Mouse (Mus musculus): ENCODE measurements around the gene Msi2. TPM values are rescaled to one million over a fixed set of nuclear protein-coding genes. Genes with fewer than 3 reads are reported as not detected.

Msi2 gene
- total RNA-seq (2015; ENCODE audit: low replicate concordance) (6.5 and 10.2 TPM in 2 replicates), total RNA-seq (2017; ENCODE audit: low replicate concordance) (8.6 and 13.9 TPM in 2 replicates)

DNA sequence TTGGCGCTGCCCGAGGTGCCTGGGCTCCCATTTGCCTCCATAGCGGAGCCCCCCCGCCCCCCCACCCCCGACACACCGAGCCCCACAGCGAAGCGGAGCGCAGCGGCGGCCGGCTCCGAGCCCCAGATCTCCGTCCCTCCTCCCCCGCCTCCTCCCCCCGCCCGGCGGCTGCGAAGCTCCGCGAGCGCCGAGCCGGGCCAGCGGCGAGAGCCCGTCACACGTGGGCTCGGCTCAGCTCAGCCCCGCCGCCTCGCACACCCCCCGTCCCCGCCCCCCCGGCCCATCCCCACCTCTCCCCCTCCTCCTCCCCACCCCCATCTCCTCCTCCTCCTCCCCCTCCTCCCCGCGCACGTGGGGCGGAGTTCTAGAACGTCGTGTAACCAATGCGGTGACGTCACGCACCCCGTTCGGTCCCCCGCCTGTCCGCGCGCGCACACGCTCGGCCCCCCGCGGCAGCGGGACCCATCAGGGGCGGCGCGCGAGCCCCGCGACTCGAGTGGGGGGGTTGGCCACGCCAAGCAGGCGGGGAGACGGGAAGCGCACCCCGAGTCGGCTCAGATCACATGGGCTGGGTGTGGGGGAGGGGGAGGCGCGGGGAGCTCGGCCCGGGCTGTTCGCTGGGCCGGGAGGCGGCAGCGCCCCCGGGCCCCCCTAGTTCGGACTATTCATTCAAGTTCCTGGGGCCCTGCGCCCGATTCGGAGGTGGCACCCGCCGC, at the start of gene Msi2:
Gene Msi2 (minus strand): TSS at position 464 of the 716 bp plus-strand sequence.
- ATAC-seq (replicated peaks; ENCODE audit: low FRiP score, poor library complexity, severe bottlenecking): peak; percentile 83

DNA sequence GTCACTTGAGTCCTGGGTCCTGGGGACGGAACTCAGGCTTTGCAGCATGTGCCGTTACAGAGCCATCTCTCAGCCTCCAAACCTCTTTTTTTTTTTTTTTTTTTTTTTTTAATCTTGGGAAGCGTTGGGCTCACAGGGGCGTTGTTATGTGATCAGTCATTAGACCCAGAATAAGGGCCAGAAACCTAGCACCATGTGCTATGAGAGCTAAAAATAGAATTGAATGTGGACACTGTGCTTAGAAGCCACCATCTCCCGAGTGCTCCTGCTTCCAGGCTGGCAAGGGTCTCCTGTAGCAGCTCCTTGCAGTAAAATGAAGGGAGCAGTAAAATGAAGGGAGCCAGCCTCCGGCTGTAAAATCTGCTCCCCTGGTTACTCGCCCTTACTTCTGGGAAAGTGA, 47.3 kb upstream of the Msi2 start:
- ATAC-seq (replicated peaks; ENCODE audit: low FRiP score, poor library complexity, severe bottlenecking): no peak

DNA sequence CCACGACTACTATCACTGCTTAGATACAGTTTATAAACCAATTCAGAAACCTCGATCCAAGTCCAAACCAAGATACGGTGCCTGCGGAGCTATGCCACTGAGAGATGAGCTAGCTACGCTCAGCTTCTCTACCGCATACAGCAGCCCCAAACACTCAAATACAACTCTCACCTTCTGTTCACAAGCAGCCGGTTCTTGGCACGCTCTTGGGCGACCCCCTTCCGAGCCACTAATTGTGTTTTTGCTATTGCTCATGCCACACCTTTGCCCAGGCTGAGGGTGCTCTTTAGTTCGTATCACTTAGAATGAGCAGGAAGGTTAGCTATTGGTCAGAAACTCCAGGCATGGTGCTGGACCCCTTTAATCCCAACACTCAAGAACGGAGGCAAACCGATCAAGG, 45.1 kb upstream of the Msi2 start:
- no peak for ATAC-seq (replicated peaks; ENCODE audit: low FRiP score, poor library complexity, severe bottlenecking)

DNA sequence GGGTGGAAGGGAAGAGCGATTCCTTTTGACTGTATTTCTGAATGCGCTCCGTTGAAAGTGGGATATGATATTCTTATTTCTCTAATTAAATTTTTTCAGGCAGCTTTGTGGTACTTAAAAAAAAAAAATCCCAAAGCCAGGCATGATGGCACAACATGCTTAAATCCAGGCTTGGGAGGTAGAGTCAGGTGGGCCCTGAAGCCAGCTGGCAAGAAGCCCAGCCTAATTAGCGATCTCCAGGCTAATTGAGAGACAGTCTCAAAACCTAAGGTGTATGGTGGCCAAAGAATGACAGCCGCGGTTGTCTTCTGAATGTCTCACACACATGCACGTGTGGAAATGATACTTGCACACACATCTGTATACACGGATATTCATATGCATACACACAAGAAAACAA, 41.2 kb upstream of the Msi2 start:
- no peak for ATAC-seq (replicated peaks; ENCODE audit: low FRiP score, poor library complexity, severe bottlenecking)

DNA sequence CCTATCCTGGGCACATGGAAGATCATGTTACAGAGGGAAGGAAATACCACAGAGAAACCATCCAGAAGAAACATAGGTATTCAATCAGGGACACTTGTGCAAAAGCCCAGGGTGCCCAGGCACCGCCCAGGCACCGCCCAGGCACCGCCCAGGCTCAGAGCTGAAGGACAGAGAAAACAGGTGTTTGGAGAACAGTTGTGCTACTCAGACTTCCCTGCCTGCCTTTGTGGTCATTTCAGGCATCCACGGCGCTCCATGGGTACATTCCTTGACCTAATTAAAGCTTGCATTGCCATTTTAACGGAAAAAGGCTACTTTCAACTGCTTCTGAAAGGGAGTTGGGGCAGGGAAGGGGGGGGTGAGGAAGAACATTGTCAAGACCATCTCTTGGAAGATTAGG, 40.1 kb upstream of the Msi2 start:
- no peak for ATAC-seq (replicated peaks; ENCODE audit: low FRiP score, poor library complexity, severe bottlenecking)

DNA sequence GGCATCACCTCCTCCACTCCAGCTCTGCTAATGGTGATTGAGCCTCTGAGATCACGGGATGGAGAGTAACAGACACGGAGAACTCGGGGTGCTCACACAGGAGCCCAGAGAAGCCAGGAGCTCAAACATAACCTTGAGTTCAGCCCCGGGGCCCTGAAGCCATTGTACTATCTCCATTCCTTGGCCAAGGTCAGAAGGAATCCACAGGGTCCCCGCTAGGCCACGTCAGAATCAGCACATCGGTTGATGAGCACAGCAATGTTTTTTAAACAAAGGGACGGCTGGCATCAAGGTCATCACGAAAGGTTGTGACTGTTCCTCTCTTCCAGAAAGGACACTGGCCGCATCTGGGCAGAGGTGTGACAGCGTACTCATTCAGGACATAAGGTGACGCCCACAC, 27.0 kb upstream of the Msi2 start:
- ATAC-seq (replicated peaks; ENCODE audit: low FRiP score, poor library complexity, severe bottlenecking): no peak

DNA sequence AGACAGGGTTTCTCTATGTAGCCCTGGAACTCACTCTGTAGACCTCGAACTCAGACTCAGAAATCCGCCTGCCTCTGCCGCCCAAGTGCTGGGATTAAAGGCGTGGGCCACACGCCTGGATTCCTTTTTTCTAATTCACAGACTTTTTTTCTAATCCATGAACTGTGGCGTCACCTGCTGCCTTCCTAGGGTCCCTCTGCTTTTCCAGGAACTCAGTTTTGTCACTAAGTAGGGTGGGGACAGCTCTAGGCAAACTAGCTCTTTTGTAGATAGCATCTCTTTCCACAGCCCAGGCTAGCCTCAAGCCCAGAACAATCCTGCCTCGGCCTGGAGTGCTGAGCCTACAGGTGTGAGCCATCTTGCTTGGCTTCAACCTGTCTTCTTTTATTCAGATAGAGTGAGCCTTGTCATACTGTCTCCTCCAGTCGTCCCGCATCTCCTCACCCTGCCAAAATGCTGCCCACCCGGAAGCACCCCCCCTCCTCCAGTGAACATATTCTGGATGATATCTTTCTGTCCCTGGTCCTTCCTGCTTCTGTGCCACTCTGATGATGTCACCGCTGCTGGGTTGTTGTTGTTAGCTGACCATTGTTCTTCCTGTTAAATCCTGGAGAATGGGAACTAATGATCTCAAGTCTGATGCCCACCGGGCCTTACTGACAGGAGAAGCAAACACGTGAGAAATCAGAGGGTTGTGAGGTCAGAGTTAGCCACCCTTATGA, 21.4 kb upstream of the Msi2 start:
- ATAC-seq (replicated peaks; ENCODE audit: low FRiP score, poor library complexity, severe bottlenecking): no peak

DNA sequence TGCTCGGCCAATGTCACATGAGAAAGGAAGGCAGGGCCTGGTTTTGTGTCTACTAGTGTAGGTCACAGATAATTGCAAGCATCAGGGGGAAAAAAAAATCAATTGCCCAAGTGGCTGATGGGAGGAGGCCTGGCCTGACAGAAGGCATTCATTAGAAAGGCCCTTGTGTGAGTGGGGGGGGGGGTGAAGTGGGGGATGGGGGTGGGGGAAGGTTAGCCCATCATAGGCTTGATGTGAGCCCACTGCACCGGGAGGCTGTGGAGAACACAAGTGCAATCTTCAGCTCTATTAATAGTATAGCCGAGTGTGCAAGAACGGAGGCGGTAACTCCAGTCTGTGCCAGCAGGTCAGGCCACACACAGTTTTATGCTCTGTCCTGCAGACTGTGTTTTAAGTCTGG, 11.1 kb upstream of the Msi2 start:
- ATAC-seq (replicated peaks; ENCODE audit: low FRiP score, poor library complexity, severe bottlenecking): no peak

DNA sequence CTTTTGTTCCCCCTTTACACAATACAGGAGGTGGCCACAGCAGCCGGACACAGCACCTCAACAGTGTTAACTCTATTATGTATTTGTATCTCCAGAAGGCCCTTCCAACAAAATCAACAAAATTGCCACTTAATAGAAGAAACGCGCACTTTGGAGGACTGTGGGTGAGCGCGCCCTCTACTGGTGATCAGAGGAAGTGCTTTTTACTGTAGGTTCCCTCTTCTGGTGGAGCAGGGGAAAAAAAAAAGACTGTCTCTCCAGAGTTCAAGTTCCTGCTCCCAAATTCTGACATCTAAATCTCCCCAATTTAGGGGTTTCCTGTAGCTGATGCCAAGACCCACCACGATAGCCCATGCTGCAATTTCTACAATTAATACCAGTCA, 10.2 kb upstream of the Msi2 start:
- peak; percentile 88 for ATAC-seq (replicated peaks; ENCODE audit: low FRiP score, poor library complexity, severe bottlenecking)

DNA sequence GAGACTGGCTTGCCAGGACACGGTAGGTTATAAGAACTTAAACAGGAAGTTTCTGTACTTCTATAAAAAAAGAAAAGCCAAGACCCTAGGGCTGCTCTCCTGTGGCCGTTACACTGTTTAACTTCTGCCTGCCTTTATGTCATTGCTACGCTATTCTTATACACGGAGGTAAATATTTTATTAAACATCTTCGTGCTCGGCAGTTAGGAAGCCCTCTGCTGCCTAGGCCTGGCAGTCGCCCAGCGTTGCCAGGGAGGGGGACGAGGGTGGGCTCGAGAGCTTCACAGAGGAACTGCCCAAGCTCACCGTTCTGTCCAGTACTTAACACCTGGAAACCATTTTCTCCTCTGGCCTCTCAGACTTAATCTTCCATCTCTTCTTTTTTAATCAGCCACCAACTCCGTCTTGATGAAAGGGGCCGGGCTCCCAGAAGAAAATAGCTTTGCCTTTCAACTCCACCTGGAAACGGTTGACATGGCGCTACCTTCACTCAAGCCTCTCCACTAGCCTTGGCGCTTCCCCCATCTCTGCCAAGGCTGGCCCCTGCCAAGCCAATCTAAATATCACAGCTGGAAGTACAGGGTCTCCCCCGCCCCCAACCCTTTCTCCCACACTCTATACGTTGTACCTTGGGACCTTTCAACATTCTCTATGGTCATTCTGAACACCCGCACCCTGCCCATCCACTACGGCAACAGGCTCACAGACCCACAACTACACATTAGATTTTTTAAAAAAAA, 9.6 kb upstream of the Msi2 start:
- ATAC-seq (replicated peaks; ENCODE audit: low FRiP score, poor library complexity, severe bottlenecking): peak; percentile 61

DNA sequence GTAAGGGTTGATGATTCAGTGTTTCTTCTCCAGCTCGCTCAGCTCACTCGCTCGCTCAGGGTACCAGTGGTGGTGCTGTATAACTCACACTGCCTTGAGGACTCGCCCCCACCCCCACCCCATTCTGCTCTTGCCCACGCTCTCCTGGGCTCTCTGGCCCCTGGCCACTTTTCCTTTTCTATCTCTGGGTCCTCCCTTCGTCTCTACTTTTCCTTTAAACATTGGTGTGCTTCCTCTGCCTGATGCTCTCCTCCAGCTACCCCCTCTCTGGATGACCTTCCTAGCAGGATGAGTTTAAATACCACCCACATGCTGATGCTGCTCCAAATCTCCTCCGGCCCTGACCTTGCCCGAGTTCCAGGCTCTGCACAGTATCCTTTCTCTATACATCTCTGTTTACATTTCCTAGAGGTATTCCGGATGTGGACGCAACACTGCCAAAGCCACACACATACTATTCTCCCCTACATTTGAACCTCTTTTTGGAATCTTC, 2.9 kb upstream of the Msi2 start:
- ATAC-seq (replicated peaks; ENCODE audit: low FRiP score, poor library complexity, severe bottlenecking): no peak

DNA sequence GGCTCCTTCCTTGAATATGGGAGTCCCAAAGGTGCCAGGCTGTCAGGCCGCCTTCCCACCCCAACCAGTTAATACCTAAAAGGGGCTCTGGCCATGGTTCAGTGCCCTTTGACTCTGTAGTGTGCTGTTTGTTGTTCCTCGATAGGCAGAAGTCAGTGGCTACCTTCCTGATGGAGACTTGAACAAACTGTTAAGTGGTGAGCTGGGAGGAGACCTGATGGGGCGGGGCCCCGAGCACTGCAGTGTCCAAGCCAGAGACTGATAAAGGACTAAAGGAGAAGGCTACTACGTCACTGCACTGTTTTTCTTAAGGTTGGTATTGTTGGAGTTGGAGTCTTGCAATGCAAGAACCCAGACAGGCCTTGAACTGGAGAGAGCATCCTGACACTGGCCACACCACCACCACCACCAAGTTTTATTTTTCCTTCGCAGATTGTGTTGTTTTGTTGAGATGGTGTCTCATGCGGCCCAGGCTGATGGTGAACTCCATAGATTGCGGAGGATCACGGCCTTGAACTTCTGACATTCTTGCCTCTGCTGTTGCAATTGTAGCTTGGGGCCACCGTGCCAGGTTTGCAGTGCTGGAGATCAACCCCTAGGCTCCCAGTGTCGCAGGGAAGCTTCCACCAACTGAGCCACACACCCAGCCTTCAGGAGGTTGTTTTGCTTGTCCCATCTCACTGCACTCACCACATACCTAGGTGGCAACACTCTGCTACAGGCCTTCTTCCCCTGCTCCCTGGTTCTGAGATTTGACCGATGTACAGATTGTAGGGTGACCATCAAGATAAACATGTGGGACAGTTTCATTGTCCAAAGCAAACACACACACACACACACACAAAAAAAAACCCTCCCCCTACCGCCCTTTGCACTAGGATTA, 2.2 kb upstream of the Msi2 start:
- peak; percentile 36; the same call in 1 of the 2 replicates for ATAC-seq (replicated peaks; ENCODE audit: low FRiP score, poor library complexity, severe bottlenecking)

DNA sequence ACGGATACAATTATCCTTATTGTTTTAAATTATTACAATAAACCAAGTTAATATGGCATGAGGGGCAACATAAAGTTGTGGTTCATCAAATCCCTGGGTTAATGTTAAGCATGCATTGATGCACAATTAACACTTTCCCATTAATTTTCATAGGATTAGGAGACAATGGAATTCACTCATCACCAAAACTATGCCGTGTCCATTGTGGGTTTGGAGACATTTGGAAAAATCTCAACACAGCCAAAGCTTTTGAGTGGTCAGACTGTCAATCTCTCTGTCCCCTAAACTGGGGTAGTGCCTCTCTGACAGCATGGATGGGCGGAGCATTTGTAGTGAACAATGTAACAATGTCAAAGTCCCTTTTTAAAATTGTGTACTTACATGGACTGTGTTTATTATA, 1.3 kb upstream of the Msi2 start:
- no peak for ATAC-seq (replicated peaks; ENCODE audit: low FRiP score, poor library complexity, severe bottlenecking)

DNA sequence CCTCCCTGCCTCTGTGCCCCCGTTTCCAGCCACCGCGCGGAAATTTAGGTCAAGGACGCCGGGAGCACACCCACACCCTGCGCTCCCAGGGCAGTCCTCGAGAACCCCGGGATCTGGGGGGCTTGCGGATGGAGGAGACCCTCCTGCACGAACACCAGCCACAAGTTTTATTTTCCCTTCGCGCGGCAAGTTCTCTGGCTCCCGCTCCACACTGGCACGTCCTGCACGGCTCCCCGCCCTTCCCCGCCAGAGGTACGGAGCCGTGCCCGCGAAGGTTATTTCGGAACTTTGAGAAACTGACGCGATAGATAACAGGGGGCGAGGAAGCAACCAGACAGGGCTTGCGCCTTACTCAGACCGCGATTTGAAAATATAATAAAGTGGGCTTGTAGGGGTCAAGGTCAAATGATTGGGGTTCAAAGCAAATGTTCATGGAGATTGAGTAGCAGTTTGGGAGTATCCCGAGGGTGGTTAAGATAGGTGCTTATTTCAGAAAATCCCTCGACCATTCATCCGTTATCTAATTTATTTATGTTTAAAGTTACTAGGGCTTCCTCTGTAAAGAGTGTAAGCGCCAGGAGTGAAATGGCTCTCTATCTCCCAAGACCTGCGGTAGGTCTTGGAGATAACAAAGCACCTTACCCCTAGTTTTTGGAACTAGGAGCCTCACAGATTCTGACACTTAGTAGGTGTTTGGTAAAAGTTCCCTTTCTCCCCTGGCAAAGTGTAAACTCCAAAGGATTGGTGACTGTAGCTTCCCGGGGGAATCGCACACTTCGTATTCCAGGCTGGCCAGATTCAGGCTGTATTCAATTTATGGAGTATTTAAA, 668 bp upstream of the Msi2 start:
- ATAC-seq (replicated peaks; ENCODE audit: low FRiP score, poor library complexity, severe bottlenecking): peak; percentile 55

DNA sequence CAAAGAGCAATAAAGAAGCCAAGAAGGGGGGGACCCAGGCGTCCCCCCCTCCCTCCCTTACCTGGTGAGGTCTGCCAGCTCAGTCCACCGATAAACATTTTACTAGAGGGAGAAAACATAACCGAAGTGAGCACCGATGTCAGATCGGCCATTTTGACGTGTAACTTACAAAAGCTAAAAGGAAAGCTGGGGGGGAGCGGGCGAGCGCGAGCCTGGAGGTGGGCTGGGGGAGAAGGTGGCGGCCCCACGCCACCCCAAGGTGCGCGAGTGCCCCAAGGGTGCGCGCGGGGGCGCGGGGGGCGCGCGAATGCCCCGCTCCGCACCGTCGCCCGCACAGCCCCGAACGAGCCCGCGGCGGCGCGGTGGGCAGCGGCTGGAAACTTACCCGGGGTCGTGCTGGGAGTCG, 666 bp downstream of the Msi2 start:
- 0 out of 2 replicates have a peak, but pooled peaks have one; percentile 2 for ATAC-seq (replicated peaks; ENCODE audit: low FRiP score, poor library complexity, severe bottlenecking)

DNA sequence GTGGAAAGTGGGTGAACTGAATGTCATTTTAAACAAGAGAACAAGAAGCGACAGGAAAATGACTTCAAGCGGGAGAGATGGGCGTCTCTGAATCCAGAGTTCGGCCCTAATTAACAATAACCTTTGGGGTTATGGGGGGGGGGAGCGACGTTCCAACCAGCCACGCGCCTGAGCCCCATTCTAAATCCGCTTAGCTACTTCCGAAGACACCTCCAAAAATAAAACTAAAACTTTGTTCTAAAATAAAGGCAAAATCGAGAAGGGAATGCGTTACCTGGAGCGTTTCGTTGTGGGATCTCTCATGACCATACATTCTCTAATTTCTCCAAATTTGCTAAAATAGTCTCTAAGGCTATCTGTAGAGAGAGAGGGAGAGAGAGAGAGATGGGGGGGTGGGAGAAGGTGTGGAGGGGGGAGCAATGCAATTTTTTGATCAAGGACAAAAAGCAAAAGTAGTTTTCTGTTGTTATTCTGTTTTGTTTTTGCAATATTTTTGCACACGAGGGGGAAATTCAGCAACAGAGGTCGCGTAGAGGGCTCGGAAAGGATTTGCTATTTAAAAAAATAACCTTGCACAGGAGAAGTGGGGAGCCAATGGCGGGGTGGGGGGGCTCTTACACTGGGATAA, 1.2 kb downstream of the Msi2 start:
- ATAC-seq (replicated peaks; ENCODE audit: low FRiP score, poor library complexity, severe bottlenecking): no peak

DNA sequence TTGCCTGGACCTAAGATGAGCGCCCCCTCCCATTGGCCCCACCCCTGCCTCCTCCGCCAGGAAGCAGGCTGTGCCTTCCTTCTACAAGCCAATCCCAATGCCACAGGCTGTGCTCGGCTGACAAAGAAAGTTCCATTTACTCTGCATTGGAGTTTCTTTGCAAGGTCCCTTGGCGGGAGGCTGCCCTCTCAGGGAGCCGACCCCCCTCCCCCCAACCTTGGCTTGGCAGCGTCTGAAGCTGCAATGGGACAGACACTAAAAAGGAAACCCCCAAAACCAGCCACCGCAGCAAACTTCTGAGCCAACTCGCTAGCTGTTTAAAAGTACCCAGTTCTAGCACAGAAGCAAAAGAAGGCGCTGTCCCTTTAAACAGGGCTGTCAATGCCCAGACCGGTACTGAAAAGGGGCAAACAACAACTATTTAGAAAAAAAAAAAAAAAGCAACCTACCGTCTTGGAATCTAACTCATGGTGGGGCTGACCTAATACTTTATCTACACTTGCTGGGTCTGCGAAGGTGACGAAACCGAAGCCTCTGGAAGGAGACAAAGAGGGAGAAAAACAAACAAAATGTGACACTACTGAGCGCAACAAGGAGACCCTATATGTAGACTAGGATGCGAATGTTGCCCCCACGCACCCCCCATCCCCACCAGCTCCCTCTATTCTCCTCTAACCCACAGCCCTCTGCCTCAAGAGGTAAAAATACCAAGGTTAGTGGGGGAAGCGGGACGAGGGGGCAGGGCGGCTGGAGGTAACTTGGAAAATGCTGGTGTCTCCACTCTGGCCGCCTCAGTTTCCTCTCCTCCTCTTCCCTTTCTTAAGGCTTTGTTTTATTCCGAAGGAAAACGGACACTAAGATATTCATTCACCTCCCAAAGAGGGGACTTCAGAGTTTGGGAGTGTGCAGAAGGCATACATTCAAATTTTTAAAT, 2.0 kb downstream of the Msi2 start:
- ATAC-seq (replicated peaks; ENCODE audit: low FRiP score, poor library complexity, severe bottlenecking): no peak
